Mouse (Mus musculus): ENCODE data around the gene Gm39566.

Gm39566 gene

GRCm38 (mm10) chr11:69834001-69834549, 19.0 kb upstream of the Gm39566 start:
- DNase-seq (ENCODE audit: low spot score in 2 of 2) = peak; percentile 42 to 54

GRCm38 (mm10) chr11:69833554-69833953, 18.5 kb upstream of the Gm39566 start:
- DNase-seq (ENCODE audit: low spot score in 2 of 2) = no peak

- no peak for DNase-seq (ENCODE audit: low spot score in 2 of 2)
Measured at GRCm38 (mm10) chr11:69828832-69829231, 13.7 kb upstream of the Gm39566 start.

GRCm38 (mm10) chr11:69823456-69823855, 8.4 kb upstream of the Gm39566 start:
- DNase-seq (ENCODE audit: low spot score in 2 of 2) = no peak

- DNase-seq (ENCODE audit: low spot score in 2 of 2) = no peak
Measured at GRCm38 (mm10) chr11:69822080-69822479, 7.0 kb upstream of the Gm39566 start, which contains the start of gene Spem1. TSS of gene Spem1 (minus strand) at chr11:69822180.

GRCm38 (mm10) chr11:69818871-69819270, 3.8 kb upstream of the Gm39566 start:
- no peak for DNase-seq (ENCODE audit: low spot score in 2 of 2)

GRCm38 (mm10) chr11:69818365-69818764, 3.3 kb upstream of the Gm39566 start, which contains the start of gene Spem2:
TSS of gene Spem2 (minus strand) at chr11:69818465.
- DNase-seq (ENCODE audit: low spot score in 2 of 2) = no peak

- no peak for DNase-seq (ENCODE audit: low spot score in 2 of 2)
Measured at GRCm38 (mm10) chr11:69816520-69816919, 1.4 kb upstream of the Gm39566 start.

GRCm38 (mm10) chr11:69810280-69810679, 4.8 kb downstream of the Gm39566 start:
- no peak for DNase-seq (ENCODE audit: low spot score in 2 of 2)

GRCm38 (mm10) chr11:69807641-69808040, 7.5 kb downstream of the Gm39566 start:
- DNase-seq (ENCODE audit: low spot score in 2 of 2) = no peak

- DNase-seq (ENCODE audit: low spot score in 2 of 2) = no peak
Measured at GRCm38 (mm10) chr11:69806378-69806777, 8.7 kb downstream of the Gm39566 start.

- no peak for DNase-seq (ENCODE audit: low spot score in 2 of 2)
Measured at GRCm38 (mm10) chr11:69804972-69805909, 9.9 kb downstream of the Gm39566 start, which contains the start of gene Tmem102. TSS of gene Tmem102 (minus strand) at chr11:69805624.

GRCm38 (mm10) chr11:69804652-69804940, 10.5 kb downstream of the Gm39566 start:
- no peak for DNase-seq (ENCODE audit: low spot score in 2 of 2)

- peak; percentile 48 to 63 for DNase-seq (ENCODE audit: low spot score in 2 of 2)
Measured at GRCm38 (mm10) chr11:69803786-69804651, 11.1 kb downstream of the Gm39566 start.

- no peak for DNase-seq (ENCODE audit: low spot score in 2 of 2)
Measured at GRCm38 (mm10) chr11:69803328-69803727, 11.8 kb downstream of the Gm39566 start.

GRCm38 (mm10) chr11:69802648-69803105, 12.4 kb downstream of the Gm39566 start:
- DNase-seq (ENCODE audit: low spot score in 2 of 2) = no peak

GRCm38 (mm10) chr11:69801379-69801977, 13.6 kb downstream of the Gm39566 start, which contains the start of gene Fgf11:
TSS of gene Fgf11 (minus strand) at chr11:69801857.
- no peak for DNase-seq (ENCODE audit: low spot score in 2 of 2)

- DNase-seq (ENCODE audit: low spot score in 2 of 2) = no peak
Measured at GRCm38 (mm10) chr11:69800392-69801197, 14.5 kb downstream of the Gm39566 start.

- DNase-seq (ENCODE audit: low spot score in 2 of 2) = no peak
Measured at GRCm38 (mm10) chr11:69800138-69800391, 15.0 kb downstream of the Gm39566 start.

- DNase-seq (ENCODE audit: low spot score in 2 of 2) = peak in 1 of 2 experiments; percentile 51
Measured at GRCm38 (mm10) chr11:69799394-69800137, 15.5 kb downstream of the Gm39566 start.
